ENCODE assay signal across 8 mouse cellular contexts in genomic region chr3:153250598-153251257, GRCm38 (mm10).
DNase-seq lines count a peak whose midpoint lies in the region; ATAC-seq and TF ChIP-seq lines count a peak whose summit lies in the region.

No protein-coding gene starts in this region.

- no peaks in the 10 kb centered on the region for H3K27me3 ChIP-seq in hindbrain, postnatal 0 days (ENCODE audit: insufficient read depth, low read length)

- WGBS in hindbrain, postnatal 0 days: 52% methylated on average over 9 of the region's 9 CpGs

- no peak overlapping the region for H3K27ac ChIP-seq in hindbrain, postnatal 0 days

- TF ChIP-seq CTCF in hindbrain, postnatal 0 days (IDR thresholded peaks at IDR 0.05; ENCODE audit: low read depth): peak; percentile 89

- no peaks in the 10 kb centered on the region for H3K4me1 ChIP-seq in hindbrain, postnatal 0 days (ENCODE audit: insufficient read depth, low read length)

- H3K9me3 ChIP-seq in hindbrain, postnatal 0 days (ENCODE audit: low read length): no peaks in the 10 kb centered on the region

- no peak overlapping the region for H3K4me3 ChIP-seq in hindbrain, postnatal 0 days (ENCODE audit: low read length)

- peak; percentile 82 for DNase-seq in NIH3T3 (ENCODE audit: low read depth)
- peak; percentile 55 to 57 for DNase-seq in cerebellum, adult 18-20 months
- peak; percentile 89 for DNase-seq in forelimb bud, embryonic 11.5 days (ENCODE audit: low read depth, low spot score)
- DNase-seq in hindbrain, postnatal 0 days (ENCODE audit: low spot score): peak; percentile 78
- peak; percentile 69 for DNase-seq in left cerebral cortex, adult 11 months (ENCODE audit: low spot score)
- peak; percentile 40 to 54 for DNase-seq in right cerebral cortex, postnatal 36 days (ENCODE audit: low spot score in 2 of 2)
- DNase-seq in urinary bladder, postnatal 4 days (ENCODE audit: low spot score in 2 of 2): peak; percentile 52 to 71

- peak; percentile 53; the same call in 1 of the 2 replicates for ATAC-seq in hindbrain, postnatal 0 days
- ATAC-seq in megakaryocyte, adult 5-6 weeks (ENCODE audit: poor library complexity, severe bottlenecking): peak; percentile 95

- H3K36me3 ChIP-seq in hindbrain, postnatal 0 days (ENCODE audit: insufficient read depth, low read length): no peaks in the 10 kb centered on the region

- no peak overlapping the region for H3K9ac ChIP-seq in hindbrain, postnatal 0 days (replicated peaks; ENCODE audit: low read length)

- no peak overlapping the region for H3K4me2 ChIP-seq in hindbrain, postnatal 0 days (ENCODE audit: low read depth, low read length)
